Mouse (Mus musculus): Measurements from ENCODE around the gene Lgals3bp.

Gene Lgals3bp

GRCm38 (mm10) chr11:118420261-118420660 is 18.4 kb upstream of the Lgals3bp start:
- no peak for DNase-seq

GRCm38 (mm10) chr11:118418834-118419504 is 17.1 kb upstream of the Lgals3bp start, which contains the start of gene Cant1:
TSS of gene Cant1 (minus strand) at chr11:118419086.
- peak; percentile 98 for DNase-seq

GRCm38 (mm10) chr11:118418442-118418833 is 16.5 kb upstream of the Lgals3bp start:
- DNase-seq = no peak

GRCm38 (mm10) chr11:118417496-118417895 is 15.6 kb upstream of the Lgals3bp start:
- no peak for DNase-seq

GRCm38 (mm10) chr11:118416046-118416445 is 14.2 kb upstream of the Lgals3bp start:
- no peak for DNase-seq

- DNase-seq = no peak
Measured at GRCm38 (mm10) chr11:118415630-118416029, 13.7 kb upstream of the Lgals3bp start.

- DNase-seq = no peak
Measured at GRCm38 (mm10) chr11:118414270-118414669, 12.4 kb upstream of the Lgals3bp start.

GRCm38 (mm10) chr11:118413055-118413454 is 11.2 kb upstream of the Lgals3bp start:
- no peak for DNase-seq

GRCm38 (mm10) chr11:118412601-118413000 is 10.7 kb upstream of the Lgals3bp start:
- no peak for DNase-seq

- DNase-seq = no peak
Measured at GRCm38 (mm10) chr11:118411271-118411670, 9.4 kb upstream of the Lgals3bp start.

GRCm38 (mm10) chr11:118410479-118410878 is 8.6 kb upstream of the Lgals3bp start:
- no peak for DNase-seq

- DNase-seq = no peak
Measured at GRCm38 (mm10) chr11:118410073-118410444, 8.2 kb upstream of the Lgals3bp start.

GRCm38 (mm10) chr11:118409106-118410072 is 7.5 kb upstream of the Lgals3bp start:
- no peak for DNase-seq

- DNase-seq = no peak
Measured at GRCm38 (mm10) chr11:118408051-118408740, 6.3 kb upstream of the Lgals3bp start.

GRCm38 (mm10) chr11:118407318-118407910 is 5.5 kb upstream of the Lgals3bp start:
- no peak for DNase-seq

- no peak for DNase-seq
Measured at GRCm38 (mm10) chr11:118406521-118406920, 4.6 kb upstream of the Lgals3bp start.

GRCm38 (mm10) chr11:118405311-118405710 is 3.4 kb upstream of the Lgals3bp start:
- DNase-seq = no peak

GRCm38 (mm10) chr11:118403951-118404899 is 2.3 kb upstream of the Lgals3bp start:
- DNase-seq = no peak

- no peak for DNase-seq
Measured at GRCm38 (mm10) chr11:118403183-118403582, 1.3 kb upstream of the Lgals3bp start.

- DNase-seq = no peak
Measured at GRCm38 (mm10) chr11:118401195-118401594, 697 bp downstream of the Lgals3bp start.

- DNase-seq = peak; percentile 24
Measured at GRCm38 (mm10) chr11:118400566-118400936, 1.3 kb downstream of the Lgals3bp start.

Data from liver (tissue).